Mouse (Mus musculus): ENCODE measurements around the gene Cntrl.

The Cntrl gene

GRCm38 (mm10) chr2:35178153-35178552 is 68.9 kb downstream of the Cntrl start:
- no peak for DNase-seq

GRCm38 (mm10) chr2:35183115-35183673 is 73.9 kb downstream of the Cntrl start:
- DNase-seq: no peak

GRCm38 (mm10) chr2:35188929-35189328 is 79.6 kb downstream of the Cntrl start:
- no peak for DNase-seq

GRCm38 (mm10) chr2:35193976-35194375 is 84.7 kb downstream of the Cntrl start:
- no peak for DNase-seq

- no peak for DNase-seq
Measured at GRCm38 (mm10) chr2:35195626-35196544, 86.6 kb downstream of the Cntrl start.

- no peak for DNase-seq
Measured at GRCm38 (mm10) chr2:35199541-35199940, 90.2 kb downstream of the Cntrl start.

GRCm38 (mm10) chr2:35199971-35200897 is 90.9 kb downstream of the Cntrl start:
- DNase-seq: peak; percentile 45

GRCm38 (mm10) chr2:35200898-35201668 is 91.8 kb downstream of the Cntrl start, which contains the start of gene Rab14:
Gene Rab14 (minus strand): TSS chr2:35201120.
- DNase-seq: peak; percentile 100

GRCm38 (mm10) chr2:35203729-35204128 is 94.4 kb downstream of the Cntrl start:
- DNase-seq: no peak

- no peak for DNase-seq
Measured at GRCm38 (mm10) chr2:35206761-35207160, 97.5 kb downstream of the Cntrl start.

GRCm38 (mm10) chr2:35208054-35208453 is 98.8 kb downstream of the Cntrl start:
- no peak for DNase-seq

GRCm38 (mm10) chr2:35208931-35209665 is 99.8 kb downstream of the Cntrl start:
- DNase-seq: no peak

GRCm38 (mm10) chr2:35211681-35212080 is 102.4 kb downstream of the Cntrl start:
- DNase-seq: no peak

- no peak for DNase-seq
Measured at GRCm38 (mm10) chr2:35213345-35213910, 104.1 kb downstream of the Cntrl start.

- peak; percentile 88 for DNase-seq
Measured at GRCm38 (mm10) chr2:35214881-35215358, 105.6 kb downstream of the Cntrl start.

GRCm38 (mm10) chr2:35215363-35215762 is 106.1 kb downstream of the Cntrl start:
- DNase-seq: peak; percentile 52

GRCm38 (mm10) chr2:35216701-35217100 is 107.4 kb downstream of the Cntrl start:
- no peak for DNase-seq

- no peak for DNase-seq
Measured at GRCm38 (mm10) chr2:35218736-35219135, 109.4 kb downstream of the Cntrl start.

- no peak for DNase-seq
Measured at GRCm38 (mm10) chr2:35222822-35223391, 113.6 kb downstream of the Cntrl start.

GRCm38 (mm10) chr2:35224285-35224684 is 115.0 kb downstream of the Cntrl start:
- no peak for DNase-seq

GRCm38 (mm10) chr2:35228145-35228544 is 118.9 kb downstream of the Cntrl start:
- DNase-seq: peak; percentile 52

Data from embryo, embryonic 11 days (tissue).